Mouse (Mus musculus): ENCODE measurements around the gene B3gnt3.
"Not testable (repeated sequence)": the region's sequence is repeated elsewhere in the genome, so short reads cannot be mapped to it uniquely, and the experiment has no call there.

B3gnt3 gene

GRCm38 (mm10) chr8:71711574-71711973 lies 10.0 kb upstream of the B3gnt3 start:
- no peak for DNase-seq (ENCODE audit: low spot score)

GRCm38 (mm10) chr8:71709800-71710446 lies 8.3 kb upstream of the B3gnt3 start:
- peak; percentile 72 for DNase-seq (ENCODE audit: low spot score)

GRCm38 (mm10) chr8:71709134-71709799 lies 7.7 kb upstream of the B3gnt3 start:
- no peak for DNase-seq (ENCODE audit: low spot score)

GRCm38 (mm10) chr8:71707874-71708273 lies 6.3 kb upstream of the B3gnt3 start:
- peak; percentile 69 for DNase-seq (ENCODE audit: low spot score)

GRCm38 (mm10) chr8:71703400-71703799 lies 1.8 kb upstream of the B3gnt3 start:
- not testable (repeated sequence) for DNase-seq (ENCODE audit: low spot score)

- DNase-seq (ENCODE audit: low spot score), result peak; percentile 81
These were observed 1.3 kb upstream of the B3gnt3 start for GRCm38 (mm10) chr8:71702923-71703322.

- no peak for DNase-seq (ENCODE audit: low spot score)
These were observed 471 bp upstream of the B3gnt3 start for GRCm38 (mm10) chr8:71702087-71702432.

GRCm38 (mm10) chr8:71700493-71701269 lies 908 bp downstream of the B3gnt3 start:
- no peak for DNase-seq (ENCODE audit: low spot score)

- DNase-seq (ENCODE audit: low spot score), result not testable (repeated sequence)
These were observed 6.1 kb downstream of the B3gnt3 start for GRCm38 (mm10) chr8:71695456-71695855.

- no peak for DNase-seq (ENCODE audit: low spot score)
These were observed 8.2 kb downstream of the B3gnt3 start for GRCm38 (mm10) chr8:71693166-71694041.

GRCm38 (mm10) chr8:71692509-71692908 lies 9.1 kb downstream of the B3gnt3 start:
- no peak for DNase-seq (ENCODE audit: low spot score)

- DNase-seq (ENCODE audit: low spot score), result no peak
These were observed 12.6 kb downstream of the B3gnt3 start, which contains the start of gene Insl3 for GRCm38 (mm10) chr8:71689028-71689427. Gene Insl3 (plus strand): TSS chr8:71689214.

- DNase-seq (ENCODE audit: low spot score), result no peak
These were observed 14.0 kb downstream of the B3gnt3 start for GRCm38 (mm10) chr8:71687616-71688015.

GRCm38 (mm10) chr8:71686143-71686734 lies 15.3 kb downstream of the B3gnt3 start:
- DNase-seq (ENCODE audit: low spot score), result no peak

GRCm38 (mm10) chr8:71685573-71685972 lies 16.0 kb downstream of the B3gnt3 start:
- no peak for DNase-seq (ENCODE audit: low spot score)

- no peak for DNase-seq (ENCODE audit: low spot score)
These were observed 16.9 kb downstream of the B3gnt3 start for GRCm38 (mm10) chr8:71684701-71685100.

GRCm38 (mm10) chr8:71682832-71683231 lies 18.8 kb downstream of the B3gnt3 start:
- DNase-seq (ENCODE audit: low spot score), result no peak

GRCm38 (mm10) chr8:71681369-71681915 lies 20.1 kb downstream of the B3gnt3 start:
- DNase-seq (ENCODE audit: low spot score), result no peak

GRCm38 (mm10) chr8:71680471-71680870 lies 21.1 kb downstream of the B3gnt3 start:
- no peak for DNase-seq (ENCODE audit: low spot score)

GRCm38 (mm10) chr8:71679550-71680168 lies 21.9 kb downstream of the B3gnt3 start:
- no peak for DNase-seq (ENCODE audit: low spot score)

- no peak for DNase-seq (ENCODE audit: low spot score)
These were observed 22.5 kb downstream of the B3gnt3 start for GRCm38 (mm10) chr8:71679116-71679515.

Data from c-Kit-positive CD71-positive TER-119-positive erythroid progenitor cells, embryonic 14.5 days (primary cell).